Mouse (Mus musculus): ENCODE measurements at regions not wholly inside any gene's neighbourhood (a gene's known extent, or its start where the extent isn't known, plus 50 kb on each side); places are given as distances from the start of the nearest gene placed in this dataset.

GRCm38 (mm10) chr2:30698758-30699535, 104.1 kb downstream of the Cstad start:
- no peak for DNase-seq

GRCm38 (mm10) chr2:30697851-30698250, 103.0 kb downstream of the Cstad start:
- DNase-seq = no peak

- no peak for DNase-seq
Observed at GRCm38 (mm10) chr2:30695771-30696456, 101.1 kb downstream of the Cstad start.

- no peak for DNase-seq
Observed at GRCm38 (mm10) chr2:30695041-30695440, 100.2 kb downstream of the Cstad start.

GRCm38 (mm10) chr2:30693206-30694035, 98.6 kb downstream of the Cstad start:
- peak; percentile 74 for DNase-seq

- no peak for DNase-seq
Observed at GRCm38 (mm10) chr2:30692561-30693205, 97.8 kb downstream of the Cstad start.

GRCm38 (mm10) chr2:30691857-30692560, 97.2 kb downstream of the Cstad start:
- peak; percentile 87 for DNase-seq

- DNase-seq = no peak
Observed at GRCm38 (mm10) chr2:30690925-30691856, 96.4 kb downstream of the Cstad start.

- DNase-seq = no peak
Observed at GRCm38 (mm10) chr2:30690307-30690706, 95.5 kb downstream of the Cstad start.

- no peak for DNase-seq
Observed at GRCm38 (mm10) chr2:30688402-30688801, 93.6 kb downstream of the Cstad start.

- peak; percentile 59 for DNase-seq
Observed at GRCm38 (mm10) chr2:30687121-30687551, 92.3 kb downstream of the Cstad start.

- DNase-seq = no peak
Observed at GRCm38 (mm10) chr2:30686359-30686758, 91.5 kb downstream of the Cstad start.

- DNase-seq = no peak
Observed at GRCm38 (mm10) chr2:30685137-30685860, 90.5 kb downstream of the Cstad start.

GRCm38 (mm10) chr2:30684461-30684860, 89.6 kb downstream of the Cstad start:
- DNase-seq = no peak

- DNase-seq = no peak
Observed at GRCm38 (mm10) chr2:30682146-30682825, 87.4 kb downstream of the Cstad start.

GRCm38 (mm10) chr2:30681642-30682041, 86.8 kb downstream of the Cstad start:
- DNase-seq = no peak

- DNase-seq = no peak
Observed at GRCm38 (mm10) chr2:30679041-30679440, 84.2 kb downstream of the Cstad start.

GRCm38 (mm10) chr2:30677498-30677897, 82.7 kb downstream of the Cstad start:
- no peak for DNase-seq

GRCm38 (mm10) chr2:30676833-30677459, 82.1 kb downstream of the Cstad start:
- DNase-seq = peak; percentile 74

All from gastrocnemius, postnatal 10 days (tissue).